Mouse (Mus musculus): ENCODE data around the gene Ikzf1.

Gene Ikzf1

DNA sequence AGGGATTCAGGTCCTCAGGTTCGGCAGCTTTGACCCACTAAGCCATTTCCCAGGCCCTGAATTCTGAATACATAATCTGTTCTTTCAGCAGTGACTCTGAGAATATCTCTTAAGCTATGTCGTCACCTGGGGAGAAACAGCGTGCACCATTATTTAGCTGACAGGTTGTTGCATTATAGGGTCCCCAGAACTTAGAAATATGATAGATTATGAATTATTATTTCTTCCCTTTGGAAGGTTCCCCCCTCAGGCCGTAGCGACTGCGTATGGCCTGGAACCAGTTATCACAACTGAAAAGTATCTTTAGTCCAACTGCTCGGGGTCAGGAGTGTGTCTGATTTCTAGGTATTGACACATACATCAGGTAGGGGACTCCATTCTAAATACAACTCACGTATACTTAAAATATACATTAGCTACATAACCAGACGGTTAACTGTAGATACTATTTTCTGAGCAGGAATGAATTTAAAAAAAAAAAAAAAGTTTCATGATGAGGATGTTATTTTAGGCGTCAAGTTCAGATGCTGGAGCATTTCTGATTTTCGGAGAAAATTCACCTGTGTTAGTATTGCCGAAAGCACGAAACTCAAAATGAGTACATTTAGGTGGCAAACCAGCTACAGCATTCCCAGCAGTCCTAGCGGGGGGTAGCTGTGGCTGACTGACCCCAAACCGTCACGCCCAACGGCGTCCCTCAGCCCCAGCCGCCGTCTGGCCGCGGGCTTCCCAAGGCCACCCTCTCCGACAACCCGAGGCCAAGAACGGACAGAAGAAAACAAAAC lies 123.4 kb downstream of the Ikzf1 start:
- DNase-seq (ENCODE audit: low spot score in 2 of 2): no peak

DNA sequence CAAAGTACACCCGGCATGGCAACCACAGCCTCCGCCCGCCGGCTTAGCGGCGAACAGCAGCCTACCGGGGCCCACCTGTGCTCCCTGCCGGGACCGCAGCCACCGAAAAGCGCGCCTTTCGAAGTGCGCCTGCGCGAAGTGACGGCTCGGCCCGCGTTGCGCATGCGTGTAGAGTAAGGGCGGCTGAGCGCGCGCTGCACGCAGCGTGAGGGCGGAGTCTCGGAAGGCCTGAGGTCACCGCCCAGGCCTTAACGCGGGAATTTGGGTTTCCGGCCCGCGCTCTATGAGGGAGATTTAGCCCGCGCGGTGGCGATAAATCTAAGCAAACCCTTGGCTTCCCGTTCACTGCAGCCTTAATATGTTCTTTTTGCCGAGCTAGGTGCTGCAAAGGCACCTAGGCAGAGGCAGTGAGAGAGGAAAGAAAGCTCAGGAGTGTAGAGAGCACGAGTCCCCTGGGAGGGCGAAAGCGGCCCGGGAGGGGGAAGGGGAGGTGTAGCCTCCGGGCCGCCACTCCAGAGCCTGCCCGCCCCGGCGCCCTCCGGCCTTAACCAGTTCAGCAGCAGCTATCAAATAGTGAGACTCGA lies 124.1 kb downstream of the Ikzf1 start, which contains the start of gene Fignl1:
TSS of gene Fignl1 (minus strand) at position 143 of the 584 bp plus-strand sequence.
- peak; percentile 94 for DNase-seq (ENCODE audit: low spot score in 2 of 2)

- DNase-seq (ENCODE audit: low spot score in 2 of 2): no peak
Observed at GRCm38 (mm10) chr11:11809404-11810175, 124.8 kb downstream of the Ikzf1 start.

DNA sequence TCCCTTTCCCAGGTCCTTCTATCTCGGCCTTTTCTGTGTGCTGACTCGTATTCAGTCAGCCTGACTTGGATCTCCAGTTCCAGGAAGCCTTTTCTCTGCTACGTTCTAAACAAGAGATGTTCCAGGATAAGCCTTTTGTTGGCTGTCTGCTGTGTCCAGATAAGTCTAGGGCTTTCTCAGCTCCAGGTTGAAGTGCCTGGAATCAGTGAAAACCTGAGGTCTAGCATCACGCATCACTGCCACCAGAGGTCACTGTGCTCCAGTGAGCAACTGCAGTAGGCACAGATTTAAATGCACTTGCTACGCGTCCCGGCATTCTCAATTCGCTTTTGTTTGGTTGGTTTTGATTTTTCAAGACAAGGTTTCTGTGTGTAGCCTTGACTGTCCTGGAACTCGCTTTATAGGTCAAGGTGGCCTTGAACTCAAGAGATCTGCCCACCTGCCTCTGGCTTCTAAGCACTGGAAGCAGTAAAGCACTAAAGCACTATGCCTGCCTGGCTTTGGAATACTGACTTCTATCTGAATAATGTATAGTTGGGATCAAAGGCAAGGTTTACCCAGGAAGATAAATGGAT lies 127.2 kb downstream of the Ikzf1 start:
- peak; percentile 53 to 67 for DNase-seq (ENCODE audit: low spot score in 2 of 2)

GRCm38 (mm10) chr11:11815737-11816136 lies 130.9 kb downstream of the Ikzf1 start:
- no peak for DNase-seq (ENCODE audit: low spot score in 2 of 2)

DNA sequence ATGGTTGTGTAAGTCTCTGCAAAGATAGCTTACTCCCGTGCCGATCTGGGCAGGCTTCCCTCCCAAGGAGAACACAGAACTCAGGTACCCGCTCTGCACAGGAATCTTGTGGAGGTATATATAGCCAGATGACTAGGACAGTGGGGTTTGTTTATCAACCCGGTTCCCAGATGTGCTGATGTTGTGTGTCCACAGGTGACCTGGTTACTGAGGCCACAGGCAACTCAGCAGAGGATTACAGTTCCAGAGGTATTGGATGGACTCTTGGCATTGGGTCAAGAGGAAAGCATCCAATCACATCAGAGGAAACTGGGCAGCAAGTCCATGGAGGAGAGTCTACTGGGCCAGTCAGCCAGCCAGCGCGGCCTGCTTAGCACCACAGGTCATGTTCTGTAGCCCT lies 134.0 kb downstream of the Ikzf1 start:
- DNase-seq (ENCODE audit: low spot score in 2 of 2): no peak

DNA sequence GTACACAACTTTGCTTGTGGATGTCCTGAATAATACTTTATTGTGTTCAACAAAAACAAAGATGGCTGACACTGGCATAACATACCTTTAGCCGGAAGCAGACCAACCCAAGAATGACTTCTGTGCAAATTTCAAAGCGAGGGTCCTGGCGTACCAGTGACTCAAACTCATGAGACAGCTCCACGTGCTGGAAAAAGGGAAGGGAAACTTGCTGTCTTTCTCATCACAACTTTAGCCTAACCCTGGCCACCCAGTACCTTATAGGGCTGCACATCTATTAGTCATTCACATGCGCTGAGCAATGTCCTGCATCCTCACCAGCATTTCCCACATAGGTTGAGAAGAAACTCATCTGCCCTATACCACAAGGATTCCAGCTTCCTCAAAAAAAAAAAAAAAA lies 134.4 kb downstream of the Ikzf1 start:
- DNase-seq (ENCODE audit: low spot score in 2 of 2): no peak

- peak; percentile 42 to 81 for DNase-seq (ENCODE audit: low spot score in 2 of 2)
Observed at GRCm38 (mm10) chr11:11820251-11820650, 135.4 kb downstream of the Ikzf1 start.

GRCm38 (mm10) chr11:11820737-11821136 lies 135.9 kb downstream of the Ikzf1 start:
- no peak for DNase-seq (ENCODE audit: low spot score in 2 of 2)

DNA sequence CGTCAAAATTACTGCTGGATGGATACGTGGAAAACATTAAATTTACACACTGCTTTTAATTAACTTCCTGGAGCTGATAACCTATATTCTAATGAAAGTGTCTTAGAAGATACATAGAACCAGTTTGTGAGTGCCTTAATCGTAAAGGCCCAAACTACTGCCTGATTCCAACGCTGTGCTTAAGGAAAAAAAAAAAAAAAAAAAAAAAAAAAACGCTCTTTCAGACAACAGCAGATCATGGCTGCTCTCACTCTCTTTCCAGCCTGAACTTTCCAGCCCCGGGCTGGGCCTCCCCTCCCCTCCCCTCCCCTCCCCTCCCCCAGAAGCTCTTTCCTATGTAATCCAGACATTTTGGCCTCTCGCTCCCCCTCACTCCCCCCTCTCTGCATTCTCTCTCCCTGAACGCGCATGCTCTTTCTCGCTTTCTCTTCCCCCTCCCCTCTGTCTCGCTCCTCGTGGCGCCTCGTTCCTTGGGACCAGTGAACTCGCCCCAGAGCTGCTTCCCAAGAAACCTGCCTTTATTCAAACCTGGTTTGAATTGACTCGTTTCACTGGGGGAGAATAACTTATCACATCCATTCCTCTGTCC lies 136.7 kb downstream of the Ikzf1 start:
- DNase-seq (ENCODE audit: low spot score in 2 of 2): no peak

All from frontal cortex, postnatal 25 days (tissue).